Mouse (Mus musculus) myocyte (in vitro differentiated cells): Measurements from ENCODE around the gene Mdfi.

Experiments used
- CEBPB ChIP-seq: IDR thresholded peaks from 2 replicates; pipeline ENCODE4 v1.6.1; 2011; ENCODE audit warnings: mild to moderate bottlenecking, moderate library complexity; ENCODE audit not compliant: poor library complexity, insufficient read depth, severe bottlenecking
- E2F4 ChIP-seq: IDR thresholded peaks from one replicate; pipeline ENCODE4 v1.6.1; 2011; ENCODE audit warnings: mild to moderate bottlenecking, control low read depth, moderate library complexity; ENCODE audit not compliant: insufficient read depth
- MAX ChIP-seq: IDR thresholded peaks from one replicate; pipeline ENCODE4 v1.6.1; 2011; ENCODE audit warnings: low read depth, mild to moderate bottlenecking, control low read depth
- MYOD1 ChIP-seq, 3 experiments: IDR thresholded peaks; one replicate each; pipeline ENCODE4 v1.6.1; 2011; ENCODE audit warnings: control low read depth in 2 of 3, low read depth in 2 of 3, mild to moderate bottlenecking in 2 of 3, moderate library complexity in 1 of 3; ENCODE audit not compliant: insufficient read length in 2 of 3, control insufficient read depth in 1 of 3
- MYOG ChIP-seq, 3 experiments: IDR thresholded peaks; one replicate each; pipeline ENCODE4 v1.6.1; 2011; ENCODE audit warnings: control low read depth in 2 of 3, low read depth in 2 of 3, mild to moderate bottlenecking in 2 of 3; ENCODE audit not compliant: insufficient read length in 2 of 3, control insufficient read depth in 1 of 3, insufficient read depth in 1 of 3
- POLR2A ChIP-seq: IDR thresholded peaks from one replicate; pipeline ENCODE4 v1.6.1; 2011; ENCODE audit warnings: low read depth, mild to moderate bottlenecking, control low read depth, moderate library complexity; ENCODE audit not compliant: insufficient read length
- POLR2AphosphoS2 ChIP-seq: IDR thresholded peaks from one replicate; pipeline ENCODE4 v1.6.1; 2011; ENCODE audit warnings: low read depth, control low read depth; ENCODE audit not compliant: insufficient read length
- REST ChIP-seq: IDR thresholded peaks from one replicate; pipeline ENCODE4 v1.6.1; 2011; ENCODE audit warnings: mild to moderate bottlenecking, control low read depth, moderate library complexity; ENCODE audit not compliant: insufficient read depth, insufficient read length
- SRF ChIP-seq: IDR thresholded peaks from one replicate; pipeline ENCODE4 v1.6.1; 2011; ENCODE audit warnings: low read depth; ENCODE audit not compliant: control insufficient read depth, insufficient read length
- TCF12 ChIP-seq: IDR thresholded peaks from one replicate; pipeline ENCODE4 v1.6.1; 2011; ENCODE audit warnings: mild to moderate bottlenecking, control low read depth; ENCODE audit not compliant: poor library complexity, insufficient read depth, severe bottlenecking
- TCF3 ChIP-seq: IDR thresholded peaks from one replicate; pipeline ENCODE4 v1.6.1; 2011; ENCODE audit warnings: low read depth, control low read depth; ENCODE audit not compliant: insufficient read length
- USF1 ChIP-seq: IDR thresholded peaks from one replicate; pipeline ENCODE4 v1.6.1; 2011; ENCODE audit warnings: low read depth, mild to moderate bottlenecking, control low read depth, moderate library complexity

- TF ChIP-seq TCF12 (no peak), POLR2A (no peak), USF1 (no peak), MAX (no peak), POLR2AphosphoS2 (no peak), E2F4 (no peak), MYOD1 (IDR thresholded peaks at IDR 0.05; ENCODE audit: control insufficient read depth in 1 of 3, insufficient read length in 2 of 3, low read depth in 2 of 3) (no peak), MYOG (IDR thresholded peaks at IDR 0.05; ENCODE audit: control insufficient read depth in 1 of 3, insufficient read depth in 1 of 3, insufficient read length in 2 of 3, low read depth in 2 of 3) (no peak), TCF3 (no peak), CEBPB (no peak), SRF (no peak), REST (no peak)
These were observed 68.5 kb downstream of the Mdfi start for GRCm38 (mm10) chr17:47765986-47766385.
